22 mouse cellular contexts compared by ENCODE assay signal in genomic region chr9:106197081-106197713, GRCm38 (mm10). TPM values are rescaled to one million over a fixed set of nuclear protein-coding genes. Genes with fewer than 3 reads are reported as not detected.
DNase-seq lines count a peak whose midpoint lies in the region; ATAC-seq and TF ChIP-seq lines count a peak whose summit lies in the region.
"Had no signal": no experiment of that assay in that cellular context is flagged by ENCODE, and none has a peak within 500 bp of the region (broad histone marks: within the 10 kb centered on the region; RNA-seq: fewer than 3 reads in every experiment).

No protein-coding gene starts in this region.

- ATAC-seq in inflammation-experienced regulatory T-cells, adult 6 months, result peak; percentile 36
- no peak for ATAC-seq in forebrain, embryonic 16.5 days
- ATAC-seq: forebrain, embryonic 14.5 days; hindbrain, embryonic 16.5 days; Patski had no signal

- no peaks in the 10 kb centered on the region for H3K27me3 ChIP-seq in spleen, adult 2 months (ENCODE audit: control insufficient read depth, insufficient read depth, low read length)
- H3K27me3 ChIP-seq in forebrain, embryonic 16.5 days (replicated peaks; ENCODE audit: control insufficient read depth, insufficient read depth, low read length), result no peaks in the 10 kb centered on the region
- no peaks in the 10 kb centered on the region for H3K27me3 ChIP-seq in cerebellum, adult 2 months (ENCODE audit: control insufficient read depth, insufficient read depth, low read length)
- H3K27me3 ChIP-seq: heart, embryonic 12.5 days; limb, embryonic 15.5 days; neural tube, embryonic 13.5 days; Patski had no signal

- no peak overlapping the region for H3K9ac ChIP-seq in forebrain, embryonic 16.5 days (replicated peaks; ENCODE audit: low read depth, low read length)
- H3K9ac ChIP-seq: limb, embryonic 15.5 days; neural tube, embryonic 13.5 days had no signal

- no peak overlapping the region for H3K4me3 ChIP-seq in spleen, adult 2 months (ENCODE audit: extremely low read depth, insufficient read depth, insufficient read length)
- no peak overlapping the region for H3K4me3 ChIP-seq in forebrain, embryonic 16.5 days (replicated peaks; ENCODE audit: low read length)
- no peak overlapping the region for H3K4me3 ChIP-seq in cerebellum, adult 2 months (replicated peaks; ENCODE audit: insufficient read depth, low read depth, low read length)
- H3K4me3 ChIP-seq: erythroblast, embryonic 14.5 days; heart, embryonic 12.5 days; neural tube, embryonic 13.5 days had no signal

- H3K9me3 ChIP-seq in forebrain, embryonic 16.5 days (ENCODE audit: control insufficient read depth, low read length), result no peaks in the 10 kb centered on the region
- H3K9me3 ChIP-seq: heart, embryonic 12.5 days; limb, embryonic 15.5 days; neural tube, embryonic 13.5 days had no signal

- WGBS in spleen, adult 2 months, result 67% methylated on average over 3 of the region's 3 CpGs
- 86% methylated on average over 3 of the region's 3 CpGs for WGBS in forebrain, embryonic 16.5 days
- WGBS in cerebellum, adult 2 months, result 98% methylated on average over 3 of the region's 3 CpGs

- no peak for TF ChIP-seq POLR2A in spleen, adult 2 months (IDR thresholded peaks at IDR 0.05; ENCODE audit: low read depth, low read length)
- no peak for TF ChIP-seq POLR2A in cerebellum, adult 2 months (IDR thresholded peaks at IDR 0.05; ENCODE audit: borderline replicate concordance, insufficient read depth, low read length)

- TF ChIP-seq CTCF in spleen, adult 2 months (IDR thresholded peaks at IDR 0.05; ENCODE audit: extremely low read depth, insufficient read depth, insufficient read length, insufficient replicate concordance), result no peak
- no peak for TF ChIP-seq CTCF in cerebellum, adult 2 months (IDR thresholded peaks at IDR 0.05; ENCODE audit: borderline replicate concordance, insufficient read depth, low read depth, low read length)

- H3K27ac ChIP-seq in spleen, adult 2 months (ENCODE audit: insufficient read depth, low read length), result peak overlapping the region; percentile 24
- H3K27ac ChIP-seq in forebrain, embryonic 16.5 days (ENCODE audit: low read length), result no peak overlapping the region
- H3K27ac ChIP-seq in cerebellum, adult 2 months (ENCODE audit: insufficient read depth, low read length), result no peak overlapping the region
- H3K27ac ChIP-seq: limb, embryonic 15.5 days; neural tube, embryonic 13.5 days had no signal

- H3K4me2 ChIP-seq in forebrain, embryonic 16.5 days (ENCODE audit: low read length), result no peak overlapping the region

- H3K36me3 ChIP-seq in spleen, adult 2 months (ENCODE audit: control insufficient read depth, insufficient read depth, low read length), result peaks cover 17% of the 10 kb centered on the region
- no peaks in the 10 kb centered on the region for H3K36me3 ChIP-seq in forebrain, embryonic 16.5 days (ENCODE audit: control insufficient read depth, insufficient read depth)

- peak; percentile 30 for DNase-seq in cerebellum, adult 9-10 months
- no peak for DNase-seq in cerebellum, adult 11 months
- no peak for DNase-seq in spleen, adult 2 months (ENCODE audit: low read depth in 1 of 2, low spot score in 2 of 2)
- no peak for DNase-seq in spleen, postnatal 4 days (ENCODE audit: low spot score in 2 of 2)
- DNase-seq in left cerebral cortex, adult 9 months (ENCODE audit: low spot score in 2 of 2), result no peak
- DNase-seq in cerebellum, adult 2 months, result no peak
- DNase-seq: cerebellum, postnatal 25 days; gastrocnemius, postnatal 36 days; heart, postnatal 4 days; kidney, adult 2 months; kidney, postnatal 25 days; lung, embryonic 14.5 days; right cerebral cortex, postnatal 25 days had no signal

- H3K4me1 ChIP-seq in spleen, adult 2 months (ENCODE audit: control insufficient read depth, insufficient read depth, insufficient read length), result peaks cover 32% of the 10 kb centered on the region
- H3K4me1 ChIP-seq in forebrain, embryonic 16.5 days (replicated peaks; ENCODE audit: control insufficient read depth, insufficient read depth, low read length), result peaks cover 8% of the 10 kb centered on the region
- H3K4me1 ChIP-seq in cerebellum, adult 2 months (ENCODE audit: control insufficient read depth, insufficient read depth, low read length), result peaks cover 30% of the 10 kb centered on the region

RNA-seq across cellular contexts. Expression of gene Ppm1m, which starts 2.3 kb away (rescaled TPM):
- polyA plus RNA-seq in spleen, adult 2 months (2012; rRNA removed), result 87.4 and 95.8 TPM in 2 replicates
- 10 to 100 TPM; 11.2 to 27.9 (median 20.4) TPM for polyA plus RNA-seq in inflammation-experienced regulatory T-cells, adult 6 months (2017; shearing (Covaris generic))
- polyA plus RNA-seq in forebrain, embryonic 16.5 days (2015; fragmentation: Nextera tagmentation; extraction: Ambion mirVana), result 14.0 and 14.7 TPM in 2 replicates
- polyA plus RNA-seq in cerebellum, adult 2 months (2012; rRNA removed), result 36.0 and 38.9 TPM in 2 replicates

RNA-seq across cellular contexts. Expression of gene Twf2, which starts 5.7 kb away (rescaled TPM):
- 90.9 and 93.3 TPM in 2 replicates for polyA plus RNA-seq in spleen, adult 2 months (2012; rRNA removed)
- 100 to 1,000 TPM; 126 to 140 (median 135) TPM for polyA plus RNA-seq in inflammation-experienced regulatory T-cells, adult 6 months (2017; shearing (Covaris generic))
- polyA plus RNA-seq in forebrain, embryonic 16.5 days (2015; fragmentation: Nextera tagmentation; extraction: Ambion mirVana), result 56.6 and 58.7 TPM in 2 replicates
- 54.7 and 59.1 TPM in 2 replicates for polyA plus RNA-seq in cerebellum, adult 2 months (2012; rRNA removed)

RNA-seq across cellular contexts. Expression of gene Tlr9, which starts 25.2 kb away (rescaled TPM):
- 65.3 and 90.7 TPM in 2 replicates for polyA plus RNA-seq in spleen, adult 2 months (2012; rRNA removed)
- polyA plus RNA-seq in inflammation-experienced regulatory T-cells, adult 6 months (2017; shearing (Covaris generic)), result under 1 TPM in 1 of 3 experiments, not detected in 2; 0.14 TPM
- polyA plus RNA-seq in forebrain, embryonic 16.5 days (2015; fragmentation: Nextera tagmentation; extraction: Ambion mirVana), result not detected in 2 replicates
- polyA plus RNA-seq in cerebellum, adult 2 months (2012; rRNA removed), result 0.31 and 0.57 TPM in 2 replicates
- polyA plus RNA-seq: forebrain, embryonic 14.5 days; heart, embryonic 12.5 days; neural tube, embryonic 13.5 days had no signal

RNA-seq across cellular contexts. Expression of gene Wdr82, which starts 26.5 kb away (rescaled TPM):
- polyA plus RNA-seq in spleen, adult 2 months (2012; rRNA removed), result 41.3 and 53.3 TPM in 2 replicates
- 10 to 100 TPM; 28.3 to 48.5 (median 39.8) TPM for polyA plus RNA-seq in inflammation-experienced regulatory T-cells, adult 6 months (2017; shearing (Covaris generic))
- 37.3 and 41.6 TPM in 2 replicates for polyA plus RNA-seq in forebrain, embryonic 16.5 days (2015; fragmentation: Nextera tagmentation; extraction: Ambion mirVana)
- polyA plus RNA-seq in cerebellum, adult 2 months (2012; rRNA removed), result 137 and 140 TPM in 2 replicates

RNA-seq across cellular contexts. Expression of gene Glyctk, which starts 39.3 kb away (rescaled TPM):
- polyA plus RNA-seq in spleen, adult 2 months (2012; rRNA removed), result 6.5 and 6.9 TPM in 2 replicates
- polyA plus RNA-seq in inflammation-experienced regulatory T-cells, adult 6 months (2017; shearing (Covaris generic)), result 1 to 10 TPM; 2.0 to 4.7 (median 2.1) TPM
- polyA plus RNA-seq in forebrain, embryonic 16.5 days (2015; fragmentation: Nextera tagmentation; extraction: Ambion mirVana), result 2.2 and 3.0 TPM in 2 replicates
- 1.7 and 2.2 TPM in 2 replicates for polyA plus RNA-seq in cerebellum, adult 2 months (2012; rRNA removed)

Comparison
In these comparisons a context has a peak if more than half of its experiments do, and no peak if none do; other contexts are left out.
1. RNA of gene Tlr9, which starts 25.2 kb away (polyA plus RNA-seq): 65.3 to 90.7 TPM in spleen, adult 2 months; 0.31 to 0.57 TPM in cerebellum, adult 2 months, 0.14 TPM in inflammation-experienced regulatory T-cells, adult 6 months and not detected in forebrain, embryonic 16.5 days; every median in the first group is over 10 times any median in the second.